Mouse (Mus musculus) hindbrain, postnatal 0 days (tissue): Measurements from ENCODE around the gene Myzap. TPM values are rescaled to one million over a fixed set of nuclear protein-coding genes. Genes with fewer than 3 reads are reported as not detected.
A peak's percentile ranks its signal among the peaks of the same experiment; 100 is the strongest.

ENCODE experiments used
- ATAC-seq: fragments of 200-750 bp; cut with Nextera tagmentation; 2 replicates; pipeline ENCODE4 v1.8.0; 2017; ENCODE audit warnings: mild to moderate bottlenecking, moderate TSS enrichment, moderate library complexity
- DNase-seq: peaks from one replicate; pipeline ENCODE4 v3.0.0-alpha.2; 2015; ENCODE audit warnings: low spot score
- H3K27ac ChIP-seq: fragments of 300-500 bp; sonication (generic); 2 replicates; pipeline ENCODE4 v1.5.1; 2014; ENCODE audit warnings: mild to moderate bottlenecking
- H3K27me3 ChIP-seq: fragments of 300-500 bp; sonication (generic); 2 replicates; pipeline ENCODE4 v1.6.1; 2014; ENCODE audit warnings: low read length, mixed read lengths; ENCODE audit not compliant: insufficient read depth
- H3K36me3 ChIP-seq: fragments of 300-500 bp; sonication (generic); 2 replicates; pipeline ENCODE4 v1.6.1; 2014; ENCODE audit warnings: low read length, mixed read lengths; ENCODE audit not compliant: insufficient read depth
- H3K4me1 ChIP-seq: fragments of 300-500 bp; sonication (generic); 2 replicates; pipeline ENCODE4 v1.6.1; 2014; ENCODE audit warnings: antibody characterized with exemption, low read length, mixed read lengths; ENCODE audit not compliant: insufficient read depth
- H3K4me2 ChIP-seq: fragments of 300-500 bp; sonication (generic); 2 replicates; pipeline ENCODE4 v1.6.1; 2014; ENCODE audit warnings: low read depth, mild to moderate bottlenecking, low read length, moderate library complexity, mixed read lengths
- H3K4me3 ChIP-seq: fragments of 300-500 bp; sonication (generic); 2 replicates; pipeline ENCODE4 v1.5.1; 2014; ENCODE audit warnings: low read length
- H3K9ac ChIP-seq: fragments of 300-500 bp; sonication (generic); replicated peaks from 2 replicates; pipeline ENCODE4 v1.6.1; 2014; ENCODE audit warnings: mild to moderate bottlenecking, low read length, moderate library complexity, mixed read lengths
- H3K9me3 ChIP-seq: fragments of 300-500 bp; sonication (generic); 2 replicates; pipeline ENCODE4 v1.6.1; 2016; ENCODE audit warnings: low read length, mixed read lengths
- CTCF ChIP-seq: IDR thresholded peaks from 2 replicates; pipeline ENCODE4 v1.5.1; 2016; ENCODE audit warnings: antibody characterized with exemption, control low read depth, low read depth
- WGBS: fragments of 180-500 bp; shearing (Covaris S2); extraction: QIAGEN DNeasy Blood & Tissue Kit; methylation state at CpG from one replicate; pipeline ENCODE4 v1.1.7; 2014; 5-methylcytosine and 5-hydroxymethylcytosine counted together
- polyA plus RNA-seq: library from polyadenylated mRNA; unstranded; fragments of >200 nt; fragmentation: Nextera tagmentation; extraction: Ambion mirVana; gene quantifications from 2 replicates; pipeline ENCODE4 v1.2.1, GENCODE M21; 2015
- total RNA-seq: library from RNA; depleted of rRNA; stranded (reverse); fragments of >200 nt; gene quantifications from 2 replicates; pipeline ENCODE4 v1.2.3, GENCODE M21; 2014; rRNA removed

The Myzap gene
- total RNA-seq (0.29 and 1.3 TPM in 2 replicates), polyA plus RNA-seq (1.6 and 1.9 TPM in 2 replicates)

DNA sequence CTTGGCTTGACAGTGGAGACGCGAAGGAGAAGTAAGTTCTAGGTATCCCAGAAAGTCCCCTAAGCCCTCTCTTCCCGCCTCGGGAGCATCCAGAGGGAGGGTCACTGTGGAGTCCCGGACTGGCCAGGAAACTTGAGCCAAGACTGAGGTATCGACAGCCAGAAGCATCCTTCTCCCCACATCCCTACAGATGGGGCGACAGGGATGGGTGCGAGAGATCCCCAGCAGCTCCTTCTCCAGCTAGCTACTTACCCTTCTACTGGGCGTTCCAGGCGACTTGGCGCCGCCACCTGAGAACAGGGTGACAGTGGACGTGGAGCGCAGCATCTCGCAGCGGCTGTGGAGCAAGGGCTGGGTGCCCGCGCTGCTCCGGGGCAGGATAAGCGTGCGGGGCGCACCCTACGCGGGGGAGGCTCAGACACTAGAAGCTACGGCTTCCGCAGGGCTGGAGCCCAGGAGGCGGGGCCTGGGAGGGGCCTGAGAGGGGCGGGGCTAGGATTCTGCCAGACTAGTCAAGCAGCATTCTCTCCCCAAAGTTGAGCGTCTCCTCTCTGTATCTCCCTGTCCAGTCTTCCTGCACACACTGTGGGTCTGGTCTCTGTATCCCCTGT, at the start of gene Myzap:
TSS of gene Myzap (minus strand) at position 423 of the 611 bp plus-strand sequence.
- Histone ChIP-seq H3K4me1 (no peaks in the 10 kb centered on the region; the same call in 1 of the 2 replicates), H3K4me3 (peak within 1 kb of the TSS; percentile 55), H3K27ac (no peak within 1 kb of the TSS), H3K9ac (peak within 1 kb of the TSS; percentile 56), H3K36me3 (no peaks in the 10 kb centered on the region), H3K9me3 (no peaks in the 10 kb centered on the region), H3K4me2 (peak within 1 kb of the TSS; percentile 85), H3K27me3 (no peaks in the 10 kb centered on the region)
- DNase-seq (peak; percentile 66), ATAC-seq (peak; percentile 81)
- 1% methylated on average over 29 of the region's 29 CpGs for WGBS
- TF ChIP-seq CTCF, result no peak

GRCm38 (mm10) chr9:71640361-71640927, 48.3 kb upstream of the Myzap start:
- DNase-seq, result no peak
- WGBS, result 62% methylated on average over 4 of the region's 4 CpGs
- H3K4me2 ChIP-seq, result no peak overlapping the region
- H3K9ac ChIP-seq, result no peak overlapping the region
- H3K4me3 ChIP-seq, result no peak overlapping the region
- no peaks in the 10 kb centered on the region for H3K9me3 ChIP-seq
- no peaks in the 10 kb centered on the region for H3K27me3 ChIP-seq
- TF ChIP-seq CTCF, result no peak
- 0 out of 2 replicates have a peak, but pooled peaks cover 5% of the 10 kb centered on the region for H3K4me1 ChIP-seq
- no peak for ATAC-seq
- H3K27ac ChIP-seq, result no peak overlapping the region
- no peaks in the 10 kb centered on the region for H3K36me3 ChIP-seq

GRCm38 (mm10) chr9:71638198-71638597, 46.0 kb upstream of the Myzap start:
- WGBS, result 65% methylated on average over 11 of the region's 11 CpGs
- Histone ChIP-seq H3K4me3 (no peak overlapping the region), H3K4me1 (0 out of 2 replicates have a peak, but pooled peaks cover 5% of the 10 kb centered on the region), H3K9me3 (0 out of 2 replicates have a peak, but pooled peaks cover 2% of the 10 kb centered on the region), H3K27ac (no peak overlapping the region), H3K36me3 (no peaks in the 10 kb centered on the region), H3K9ac (no peak overlapping the region), H3K4me2 (no peak overlapping the region), H3K27me3 (no peaks in the 10 kb centered on the region)
- DNase-seq, result no peak
- TF ChIP-seq CTCF, result no peak
- no peak for ATAC-seq

DNA sequence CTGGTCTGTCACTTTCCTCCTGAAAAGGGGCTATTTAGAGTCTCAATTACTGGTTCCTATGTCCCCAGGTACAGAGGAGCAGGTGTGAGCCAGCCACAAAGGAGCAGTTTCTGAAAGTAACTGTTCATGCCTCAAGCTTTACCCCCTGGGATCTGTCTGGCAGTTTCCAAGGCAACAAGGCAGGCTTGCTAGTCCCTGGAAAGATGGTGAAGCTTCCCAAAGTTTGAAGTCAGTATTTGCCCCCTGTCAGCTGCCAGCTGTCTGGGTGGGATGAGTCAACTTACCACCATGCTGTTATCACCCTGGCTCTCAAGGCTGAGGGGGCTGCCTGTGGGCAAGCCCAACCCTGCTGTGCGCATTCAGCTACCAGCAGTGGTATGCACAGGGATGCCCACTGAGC, 44.7 kb upstream of the Myzap start:
- no peak overlapping the region for H3K4me2 ChIP-seq
- no peaks in the 10 kb centered on the region for H3K36me3 ChIP-seq
- WGBS, result 65% methylated on average over 1 of the region's 1 CpGs
- no peak overlapping the region for H3K9ac ChIP-seq
- peak; percentile 63 for ATAC-seq
- no peak overlapping the region for H3K27ac ChIP-seq
- 0 out of 2 replicates have a peak, but pooled peaks cover 5% of the 10 kb centered on the region for H3K4me1 ChIP-seq
- H3K27me3 ChIP-seq, result no peaks in the 10 kb centered on the region
- TF ChIP-seq CTCF, result no peak
- H3K4me3 ChIP-seq, result no peak overlapping the region
- peak; percentile 68 for DNase-seq
- 0 out of 2 replicates have a peak, but pooled peaks cover 5% of the 10 kb centered on the region for H3K9me3 ChIP-seq

- Histone ChIP-seq H3K4me1 (0 out of 2 replicates have a peak, but pooled peaks cover 5% of the 10 kb centered on the region), H3K36me3 (no peaks in the 10 kb centered on the region), H3K4me2 (no peak overlapping the region), H3K9ac (no peak overlapping the region), H3K27ac (no peak overlapping the region), H3K27me3 (no peaks in the 10 kb centered on the region), H3K4me3 (no peak overlapping the region), H3K9me3 (0 out of 2 replicates have a peak, but pooled peaks cover 5% of the 10 kb centered on the region)
- ATAC-seq (no peak), DNase-seq (no peak)
- 67% methylated on average over 1 of the region's 1 CpGs for WGBS
- TF ChIP-seq CTCF, result no peak
Observed at GRCm38 (mm10) chr9:71635627-71636026, 43.5 kb upstream of the Myzap start.

DNA sequence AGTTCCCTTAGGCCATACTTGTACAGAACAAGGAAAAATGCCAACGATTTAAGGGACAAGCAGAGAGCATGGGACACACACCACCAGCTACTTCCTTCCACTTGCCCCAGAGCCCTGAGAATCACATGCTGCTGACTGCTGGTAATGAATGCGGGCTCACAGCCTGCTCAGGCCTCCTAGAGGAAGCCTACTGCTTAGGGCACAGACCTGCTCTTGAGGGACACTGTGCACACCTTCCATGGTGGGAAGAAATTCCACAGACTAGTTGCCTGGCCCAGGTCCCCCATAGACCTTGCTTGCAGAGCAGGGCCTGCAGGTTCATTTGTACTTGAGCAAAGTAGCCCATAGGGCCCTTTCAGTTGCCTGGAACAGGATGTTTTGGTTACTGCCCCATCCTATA, 42.8 kb upstream of the Myzap start:
- Histone ChIP-seq H3K27ac (no peak overlapping the region), H3K9ac (no peak overlapping the region), H3K4me3 (no peak overlapping the region), H3K4me1 (0 out of 2 replicates have a peak, but pooled peaks cover 5% of the 10 kb centered on the region), H3K27me3 (no peaks in the 10 kb centered on the region), H3K36me3 (no peaks in the 10 kb centered on the region), H3K4me2 (no peak overlapping the region), H3K9me3 (0 out of 2 replicates have a peak, but pooled peaks cover 5% of the 10 kb centered on the region)
- 78% methylated on average over 2 of the region's 2 CpGs for WGBS
- no peak for ATAC-seq
- TF ChIP-seq CTCF, result no peak
- DNase-seq, result no peak
